Mouse (Mus musculus): ENCODE results near the gene Slc30a2. TPM values are rescaled to one million over a fixed set of nuclear protein-coding genes. Genes with fewer than 3 reads are reported as not detected.
A peak's percentile ranks its signal among the peaks of the same experiment; 100 is the strongest.

Slc30a2 gene
- total and polyA plus RNA-seq, 2 experiments from 2014 or later: 0.16 to 0.38 TPM

DNA sequence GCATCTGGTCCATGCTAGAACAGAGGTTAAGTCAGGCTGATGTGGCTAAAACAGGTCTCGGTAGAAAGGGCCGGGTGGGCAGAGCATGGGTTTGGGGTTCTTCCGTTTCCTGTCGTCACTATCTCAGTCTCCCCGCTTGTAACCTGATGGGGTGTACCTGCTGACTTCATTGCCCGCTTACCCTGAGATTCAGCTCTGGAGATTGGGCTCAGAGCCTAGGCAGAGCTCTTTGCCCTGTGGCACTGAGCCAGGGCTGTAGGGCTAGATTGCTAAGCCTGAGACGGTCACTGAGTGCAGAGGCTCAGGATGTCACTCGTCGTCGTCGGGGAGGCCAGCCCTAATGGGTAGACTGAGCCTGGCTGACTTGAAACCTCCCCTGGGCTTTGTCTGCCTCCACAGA lies 5.1 kb downstream of the Slc30a2 start:
- no peaks in the 10 kb centered on the region for H3K36me3 ChIP-seq (replicated peaks; ENCODE audit: control insufficient read depth, insufficient read depth, low read length)
- no peaks in the 10 kb centered on the region for H3K9me3 ChIP-seq (replicated peaks; ENCODE audit: control insufficient read depth, low read length)
- H3K27ac ChIP-seq (ENCODE audit: low read depth): no peak overlapping the region
- H3K27me3 ChIP-seq (ENCODE audit: control insufficient read depth, insufficient read depth, low read length): peaks cover 16% of the 10 kb centered on the region
- TF ChIP-seq CTCF (IDR thresholded peaks at IDR 0.05; ENCODE audit: low read depth) (no peak), EP300 (IDR thresholded peaks at IDR 0.05; ENCODE audit: low read depth) (no peak)
- ATAC-seq (ENCODE audit: insufficient read depth, low read depth): no peak
- H3K4me1 ChIP-seq (ENCODE audit: control insufficient read depth, insufficient read depth): peaks cover 21% of the 10 kb centered on the region
- H3K4me3 ChIP-seq (ENCODE audit: low read depth, low read length): no peak overlapping the region
- no peak overlapping the region; the same call in 1 of the 2 replicates for H3K4me2 ChIP-seq (ENCODE audit: low read depth, low read length)
- no peak overlapping the region for H3K9ac ChIP-seq (replicated peaks; ENCODE audit: low read depth, low read length)
- 38% methylated on average over 11 of the region's 11 CpGs for WGBS
- DNase-seq (ENCODE audit: low spot score): no peak

DNA sequence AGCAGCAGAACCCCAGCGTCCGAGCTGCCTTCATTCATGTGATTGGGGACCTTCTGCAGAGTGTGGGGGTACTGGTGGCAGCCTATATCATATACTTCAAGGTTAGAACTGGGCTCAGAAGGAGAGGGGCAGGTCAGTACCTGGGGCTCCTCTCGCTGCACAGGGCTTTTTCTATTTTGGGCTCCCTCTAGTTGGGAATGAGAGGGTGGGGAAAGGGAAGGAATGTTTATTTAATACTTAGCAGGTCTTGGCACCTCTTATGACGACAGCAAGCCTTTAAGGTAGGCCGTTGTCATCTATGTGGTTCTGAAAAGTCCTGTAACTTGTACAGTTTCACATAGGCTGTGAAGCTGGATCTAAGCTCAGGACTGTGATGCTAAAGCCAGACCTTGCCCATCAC lies 5.6 kb downstream of the Slc30a2 start:
- no peak for DNase-seq (ENCODE audit: low spot score)
- TF ChIP-seq EP300 (IDR thresholded peaks at IDR 0.05; ENCODE audit: low read depth): no peak
- no peak for TF ChIP-seq CTCF (IDR thresholded peaks at IDR 0.05; ENCODE audit: low read depth)
- peaks cover 12% of the 10 kb centered on the region for H3K27me3 ChIP-seq (ENCODE audit: control insufficient read depth, insufficient read depth, low read length)
- 39% methylated on average over 5 of the region's 5 CpGs for WGBS
- no peak for ATAC-seq (ENCODE audit: insufficient read depth, low read depth)
- H3K4me3 ChIP-seq (ENCODE audit: low read depth, low read length): no peak overlapping the region
- H3K4me2 ChIP-seq (ENCODE audit: low read depth, low read length): no peak overlapping the region; the same call in 1 of the 2 replicates
- no peaks in the 10 kb centered on the region for H3K9me3 ChIP-seq (replicated peaks; ENCODE audit: control insufficient read depth, low read length)
- H3K4me1 ChIP-seq (ENCODE audit: control insufficient read depth, insufficient read depth): peaks cover 18% of the 10 kb centered on the region
- H3K36me3 ChIP-seq (replicated peaks; ENCODE audit: control insufficient read depth, insufficient read depth, low read length): no peaks in the 10 kb centered on the region
- H3K27ac ChIP-seq (ENCODE audit: low read depth): no peak overlapping the region
- no peak overlapping the region for H3K9ac ChIP-seq (replicated peaks; ENCODE audit: low read depth, low read length)

DNA sequence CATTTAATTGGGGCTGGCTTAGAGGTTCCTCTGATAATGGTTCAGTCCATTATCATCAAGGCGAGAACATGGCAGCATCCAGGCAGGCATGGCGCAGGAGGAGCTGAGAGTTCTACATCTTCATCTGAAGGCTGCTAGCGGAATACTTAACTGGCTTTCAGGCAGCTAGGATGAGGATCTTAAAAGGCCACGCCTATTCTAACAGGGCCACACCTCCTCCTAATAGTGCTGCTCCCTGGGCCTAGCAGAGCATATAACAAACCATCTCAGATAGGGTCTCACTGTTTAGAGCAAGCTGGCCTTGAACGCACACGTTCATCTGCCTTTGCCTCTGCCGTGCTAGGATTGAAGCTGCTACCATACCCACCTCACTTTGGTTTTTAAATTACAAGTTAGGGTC lies 6.8 kb downstream of the Slc30a2 start:
- Histone ChIP-seq H3K27me3 (ENCODE audit: control insufficient read depth, insufficient read depth, low read length) (0 out of 2 replicates have a peak, but pooled peaks cover 6% of the 10 kb centered on the region), H3K27ac (ENCODE audit: low read depth) (no peak overlapping the region), H3K36me3 (replicated peaks; ENCODE audit: control insufficient read depth, insufficient read depth, low read length) (no peaks in the 10 kb centered on the region), H3K9ac (replicated peaks; ENCODE audit: low read depth, low read length) (no peak overlapping the region), H3K9me3 (replicated peaks; ENCODE audit: control insufficient read depth, low read length) (no peaks in the 10 kb centered on the region), H3K4me2 (ENCODE audit: low read depth, low read length) (no peak overlapping the region), H3K4me1 (ENCODE audit: control insufficient read depth, insufficient read depth) (peaks cover 16% of the 10 kb centered on the region), H3K4me3 (ENCODE audit: low read depth, low read length) (no peak overlapping the region)
- WGBS: 88% methylated on average over 7 of the region's 7 CpGs
- no peak for DNase-seq (ENCODE audit: low spot score)
- TF ChIP-seq CTCF (IDR thresholded peaks at IDR 0.05; ENCODE audit: low read depth): no peak
- TF ChIP-seq EP300 (IDR thresholded peaks at IDR 0.05; ENCODE audit: low read depth): no peak
- ATAC-seq (ENCODE audit: insufficient read depth, low read depth): no peak

DNA sequence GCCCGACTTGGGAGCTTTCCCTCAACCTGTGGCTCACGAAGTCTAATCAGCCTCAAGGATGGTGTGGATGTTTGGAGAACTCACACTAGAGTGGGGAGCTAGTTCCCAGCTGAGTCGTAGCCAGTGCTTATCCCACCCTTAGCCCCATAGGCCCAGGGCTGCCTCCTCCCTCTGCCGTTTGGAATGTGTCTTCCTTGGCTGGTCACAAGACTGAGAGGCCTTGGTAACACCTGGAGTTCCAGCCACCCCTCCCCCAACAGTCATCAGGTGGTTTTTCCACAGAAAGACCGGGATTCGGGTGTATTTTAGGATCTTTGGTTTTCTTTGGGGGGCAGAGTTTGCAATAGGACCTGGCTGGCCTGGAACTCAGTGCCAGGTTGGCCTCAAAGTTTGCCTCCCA lies 7.7 kb downstream of the Slc30a2 start:
- Histone ChIP-seq H3K4me1 (ENCODE audit: control insufficient read depth, insufficient read depth) (peaks cover 24% of the 10 kb centered on the region), H3K36me3 (replicated peaks; ENCODE audit: control insufficient read depth, insufficient read depth, low read length) (no peaks in the 10 kb centered on the region), H3K9ac (replicated peaks; ENCODE audit: low read depth, low read length) (no peak overlapping the region), H3K27ac (ENCODE audit: low read depth) (no peak overlapping the region), H3K27me3 (ENCODE audit: control insufficient read depth, insufficient read depth, low read length) (0 out of 2 replicates have a peak, but pooled peaks cover 3% of the 10 kb centered on the region), H3K9me3 (replicated peaks; ENCODE audit: control insufficient read depth, low read length) (no peaks in the 10 kb centered on the region), H3K4me2 (ENCODE audit: low read depth, low read length) (no peak overlapping the region), H3K4me3 (ENCODE audit: low read depth, low read length) (no peak overlapping the region)
- TF ChIP-seq CTCF (IDR thresholded peaks at IDR 0.05; ENCODE audit: low read depth): no peak
- no peak for TF ChIP-seq EP300 (IDR thresholded peaks at IDR 0.05; ENCODE audit: low read depth)
- DNase-seq (ENCODE audit: low spot score) (no peak), ATAC-seq (ENCODE audit: insufficient read depth, low read depth) (no peak)
- WGBS: 83% methylated on average over 6 of the region's 6 CpGs

DNA sequence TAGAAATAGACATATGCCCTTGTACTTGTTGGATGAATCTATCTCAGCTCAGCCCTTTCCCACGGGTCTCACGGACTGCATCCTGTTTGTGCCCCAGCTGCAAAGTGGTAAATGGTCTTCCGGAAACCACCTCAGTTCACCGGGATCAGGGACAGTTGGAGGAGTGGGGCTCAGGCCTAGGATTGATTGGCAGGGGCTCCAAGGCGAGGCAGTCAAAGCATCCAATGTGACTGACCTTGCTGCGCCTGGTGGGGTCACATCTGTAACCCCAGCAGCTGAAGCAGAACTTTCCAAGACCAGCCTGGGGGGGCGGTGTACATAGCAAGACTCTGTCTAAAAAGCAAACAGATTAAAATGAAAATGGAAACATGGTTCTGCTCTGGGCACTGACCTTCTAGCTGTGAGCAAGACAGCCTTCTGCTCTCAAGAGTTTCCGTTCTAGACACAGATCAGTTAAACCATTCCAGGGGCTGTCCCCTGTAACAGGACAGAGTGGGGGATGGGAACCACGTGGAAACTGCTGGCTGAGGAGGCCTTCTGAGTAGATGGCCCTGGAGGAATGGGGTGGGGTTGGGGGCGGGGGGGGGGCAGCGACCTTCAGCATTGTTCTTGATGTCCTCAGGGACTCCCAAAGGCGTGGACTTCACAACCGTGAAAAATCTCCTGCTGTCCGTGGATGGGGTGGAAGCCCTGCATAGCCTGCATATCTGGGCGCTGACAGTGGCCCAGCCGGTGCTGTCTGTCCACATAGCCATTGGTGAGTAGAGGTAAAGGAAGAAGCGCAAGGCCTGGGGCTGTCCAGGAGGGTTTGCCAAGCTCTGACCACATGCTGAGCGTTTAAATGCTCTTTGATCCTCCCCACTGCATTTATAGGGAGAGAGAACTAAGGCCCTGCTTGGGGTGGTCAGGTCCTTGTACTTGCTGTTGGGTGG lies 8.6 kb downstream of the Slc30a2 start:
- Histone ChIP-seq H3K9me3 (replicated peaks; ENCODE audit: control insufficient read depth, low read length) (no peaks in the 10 kb centered on the region), H3K4me2 (ENCODE audit: low read depth, low read length) (no peak overlapping the region), H3K4me3 (ENCODE audit: low read depth, low read length) (no peak overlapping the region), H3K36me3 (replicated peaks; ENCODE audit: control insufficient read depth, insufficient read depth, low read length) (no peaks in the 10 kb centered on the region), H3K9ac (replicated peaks; ENCODE audit: low read depth, low read length) (no peak overlapping the region), H3K27ac (ENCODE audit: low read depth) (no peak overlapping the region), H3K4me1 (ENCODE audit: control insufficient read depth, insufficient read depth) (peaks cover 33% of the 10 kb centered on the region), H3K27me3 (ENCODE audit: control insufficient read depth, insufficient read depth, low read length) (no peaks in the 10 kb centered on the region)
- TF ChIP-seq EP300 (IDR thresholded peaks at IDR 0.05; ENCODE audit: low read depth) (no peak), CTCF (IDR thresholded peaks at IDR 0.05; ENCODE audit: low read depth) (no peak)
- 39% methylated on average over 18 of the region's 18 CpGs for WGBS
- ATAC-seq (ENCODE audit: insufficient read depth, low read depth) (no peak), DNase-seq (ENCODE audit: low spot score) (peak; percentile 65)

Data from heart, postnatal 0 days (tissue).